Mouse (Mus musculus) heart, embryonic 16.5 days (tissue): Measurements from ENCODE around the gene Ttc39b. TPM values are rescaled to one million over a fixed set of nuclear protein-coding genes. Genes with fewer than 3 reads are reported as not detected.

ENCODE experiments used
- ATAC-seq: fragments of 200-750 bp; cut with Nextera tagmentation; replicated peaks from 2 replicates; pipeline ENCODE4 v1.8.0; 2017; ENCODE audit warnings: moderate number of reproducible peaks; ENCODE audit not compliant: insufficient read depth, low FRiP score; ENCODE audit errors: extremely low read depth
- H3K27ac ChIP-seq: fragments of 300-500 bp; sonication (generic); 2 replicates; pipeline ENCODE4 v1.5.1; 2014; ENCODE audit warnings: mild to moderate bottlenecking, low read length, control low read depth, moderate library complexity
- H3K27me3 ChIP-seq: fragments of 300-500 bp; sonication (generic); 2 replicates; pipeline ENCODE4 v1.6.1; 2014; ENCODE audit warnings: low read length, mixed read lengths; ENCODE audit not compliant: control insufficient read depth, insufficient read depth
- H3K36me3 ChIP-seq: fragments of 300-500 bp; sonication (generic); 2 replicates; pipeline ENCODE4 v1.6.1; 2014; ENCODE audit not compliant: control insufficient read depth, insufficient read depth
- H3K4me1 ChIP-seq: fragments of 300-500 bp; sonication (generic); 2 replicates; pipeline ENCODE4 v1.6.1; 2014; ENCODE audit warnings: low read length, mixed read lengths; ENCODE audit not compliant: control insufficient read depth, insufficient read depth
- H3K4me2 ChIP-seq: fragments of 300-500 bp; sonication (generic); 2 replicates; pipeline ENCODE4 v1.6.1; 2014; ENCODE audit warnings: low read depth, mild to moderate bottlenecking, control low read depth, low read length
- H3K4me3 ChIP-seq: fragments of 300-500 bp; sonication (generic); 2 replicates; pipeline ENCODE4 v1.5.1; 2014; ENCODE audit warnings: mild to moderate bottlenecking, control low read depth, low read length
- H3K9ac ChIP-seq: fragments of 300-500 bp; sonication (generic); 2 replicates; pipeline ENCODE4 v1.6.1; 2014; ENCODE audit warnings: low read length, control low read depth
- H3K9me3 ChIP-seq: fragments of 300-500 bp; sonication (generic); replicated peaks from 2 replicates; pipeline ENCODE4 v1.6.1; 2016; ENCODE audit warnings: low read length; ENCODE audit not compliant: control insufficient read depth
- WGBS: fragments of 180-500 bp; shearing (Covaris S2); extraction: QIAGEN DNeasy Blood & Tissue Kit; methylation state at CpG from one replicate; pipeline ENCODE4 v1.1.7; 2014; 5-methylcytosine and 5-hydroxymethylcytosine counted together
- polyA plus RNA-seq: library from polyadenylated mRNA; unstranded; fragments of >200 nt; fragmentation: Nextera tagmentation; extraction: Ambion mirVana; gene quantifications from 2 replicates; pipeline ENCODE4 v1.2.1, GENCODE M21; 2015

The Ttc39b gene
- polyA plus RNA-seq, 1 experiment from 2014 or later, result 2.2 TPM

DNA sequence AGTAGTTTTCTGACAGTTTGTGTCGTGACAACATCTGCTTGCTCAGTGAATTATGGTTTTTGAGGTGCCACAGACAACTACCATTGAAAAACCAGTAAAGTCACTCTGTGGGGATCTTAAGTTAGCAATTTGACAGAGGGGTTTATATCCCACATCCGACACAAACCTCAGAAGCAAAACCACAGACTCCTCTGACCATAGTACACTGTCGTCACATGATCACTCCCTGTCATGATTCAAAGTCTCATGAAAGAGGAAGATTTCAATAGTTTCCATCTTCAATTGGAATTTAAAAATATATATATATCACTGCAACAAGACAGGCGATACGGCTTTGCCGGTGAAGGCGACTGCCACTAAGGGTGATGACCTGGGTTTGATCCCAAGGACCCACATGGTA, 89.9 kb downstream of the Ttc39b start:
- H3K27me3 ChIP-seq, result no peaks in the 10 kb centered on the region
- 86% methylated on average over 7 of the region's 7 CpGs for WGBS
- no peak overlapping the region for H3K4me2 ChIP-seq
- ATAC-seq, result no peak; the same call in 1 of the 2 replicates
- no peak overlapping the region for H3K9ac ChIP-seq
- H3K9me3 ChIP-seq, result no peaks in the 10 kb centered on the region
- no peak overlapping the region for H3K4me3 ChIP-seq
- H3K4me1 ChIP-seq, result no peaks in the 10 kb centered on the region
- H3K27ac ChIP-seq, result no peak overlapping the region
- H3K36me3 ChIP-seq, result peaks cover 5% of the 10 kb centered on the region

DNA sequence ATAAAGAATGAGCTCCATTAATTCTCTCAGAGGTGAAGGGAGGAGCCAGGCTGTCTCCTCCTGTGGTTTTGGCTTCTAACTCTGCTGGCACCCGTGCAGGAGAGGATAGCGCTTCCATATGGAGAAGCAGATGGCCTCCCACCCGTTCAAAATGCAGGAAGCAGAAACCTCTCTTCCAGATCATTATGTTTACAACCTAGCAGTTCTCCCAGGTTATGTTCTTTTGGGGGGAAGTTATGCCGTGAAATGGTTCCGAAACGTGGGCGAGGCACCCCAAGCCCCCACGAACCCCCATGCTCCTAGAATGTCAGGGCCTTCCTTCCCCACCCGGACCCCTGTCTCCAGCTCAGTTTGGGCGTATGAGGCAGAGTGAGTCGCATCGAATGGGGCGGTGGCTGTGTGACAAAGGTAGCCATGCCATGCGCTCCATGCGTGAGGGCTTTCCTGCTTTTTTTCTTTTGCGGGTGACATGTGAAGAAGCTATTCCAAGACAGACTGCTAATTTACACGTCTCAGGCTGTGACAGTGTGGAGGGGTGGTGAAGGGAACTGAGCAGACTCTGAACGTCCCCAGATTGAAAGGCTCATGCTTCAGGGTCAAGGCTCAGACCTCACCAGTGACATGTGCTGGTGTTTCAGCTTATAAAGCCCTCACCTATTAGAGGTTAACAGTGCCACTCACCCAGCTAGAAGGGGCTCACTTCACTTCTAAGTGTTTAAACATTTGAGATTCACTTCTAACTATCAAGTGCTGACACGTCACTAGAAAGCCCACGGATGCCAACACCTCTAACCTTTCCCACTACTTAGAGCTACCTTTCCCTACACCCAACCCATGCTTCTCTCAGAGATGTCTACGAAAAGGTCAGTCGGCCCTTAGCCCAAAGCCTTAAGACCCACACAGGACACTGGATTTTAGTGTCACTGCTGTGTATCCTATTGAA, 90.6 kb downstream of the Ttc39b start:
- Histone ChIP-seq H3K27ac (no peak overlapping the region), H3K4me2 (no peak overlapping the region)
- ATAC-seq, result no peak

DNA sequence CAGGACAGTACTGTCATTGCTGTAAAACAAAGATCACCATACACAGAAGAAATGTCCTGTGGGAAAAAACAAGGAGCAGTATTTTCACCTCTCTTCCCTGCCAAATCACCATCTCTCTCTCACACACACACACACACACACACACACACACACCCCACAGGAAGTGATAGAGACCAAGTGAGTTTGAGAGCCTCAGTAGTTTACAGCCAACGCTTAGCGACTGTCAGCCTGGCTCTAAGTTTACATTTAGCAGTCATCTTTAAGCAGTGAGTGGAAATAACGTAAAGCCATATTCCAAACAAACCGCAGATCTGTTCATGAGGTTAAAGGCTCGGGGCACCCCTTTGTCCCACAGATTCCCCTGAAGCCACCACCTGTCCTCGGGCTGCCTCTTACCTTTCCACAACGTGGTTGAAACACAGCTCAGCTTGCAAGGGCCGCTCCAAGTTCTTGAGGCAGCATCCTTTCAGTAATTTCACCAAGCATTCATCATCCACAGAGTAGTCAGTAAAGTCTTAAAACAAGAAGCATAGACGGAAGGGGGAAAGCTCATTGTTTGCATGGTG, 91.7 kb downstream of the Ttc39b start:
- H3K9ac ChIP-seq, result no peak overlapping the region
- no peak overlapping the region for H3K27ac ChIP-seq
- H3K4me2 ChIP-seq, result no peak overlapping the region
- H3K4me1 ChIP-seq, result peaks cover 2% of the 10 kb centered on the region; the same call in 1 of the 2 replicates
- 84% methylated on average over 9 of the region's 9 CpGs for WGBS
- H3K4me3 ChIP-seq, result no peak overlapping the region
- H3K27me3 ChIP-seq, result no peaks in the 10 kb centered on the region
- no peak for ATAC-seq
- H3K36me3 ChIP-seq, result peaks cover 5% of the 10 kb centered on the region
- no peaks in the 10 kb centered on the region for H3K9me3 ChIP-seq

More for the DNA sequence above, 90.6 kb downstream of the Ttc39b start:
- Histone ChIP-seq H3K27me3 (no peaks in the 10 kb centered on the region), H3K4me1 (peaks cover 2% of the 10 kb centered on the region; the same call in 1 of the 2 replicates), H3K36me3 (peaks cover 5% of the 10 kb centered on the region), H3K9ac (no peak overlapping the region), H3K9me3 (no peaks in the 10 kb centered on the region), H3K4me3 (no peak overlapping the region)
- WGBS, result 66% methylated on average over 22 of the region's 22 CpGs

DNA sequence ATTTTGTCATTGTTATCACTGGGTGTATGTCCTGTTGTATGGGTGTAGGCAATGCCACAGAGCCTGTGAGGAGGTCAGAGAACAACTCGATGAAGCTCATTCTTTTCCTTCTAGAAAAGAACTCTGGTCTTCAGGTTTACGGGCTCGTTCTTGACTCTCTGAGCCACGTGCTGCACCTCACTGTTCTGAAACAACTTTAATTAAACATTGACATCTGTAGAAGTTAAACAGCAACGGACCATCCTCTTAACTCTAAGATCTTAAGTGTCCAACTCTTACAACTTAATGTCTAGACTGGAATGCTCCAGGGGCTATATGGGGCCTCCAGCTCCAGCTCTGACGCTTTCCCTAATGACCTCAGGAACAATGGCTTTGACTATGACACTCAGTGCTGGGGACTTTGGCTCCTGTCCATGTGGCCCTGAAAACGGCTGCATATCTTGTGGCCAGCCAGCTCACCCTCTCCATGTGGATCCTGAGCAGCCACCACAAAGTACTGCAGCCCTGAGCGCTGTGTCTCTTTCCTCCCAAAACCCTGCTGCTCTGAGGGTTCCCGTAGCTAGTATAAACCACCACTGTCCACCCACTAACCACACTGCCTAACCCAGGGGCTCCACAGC, 95.3 kb downstream of the Ttc39b start:
- ATAC-seq, result no peak
- 61% methylated on average over 9 of the region's 9 CpGs for WGBS

DNA sequence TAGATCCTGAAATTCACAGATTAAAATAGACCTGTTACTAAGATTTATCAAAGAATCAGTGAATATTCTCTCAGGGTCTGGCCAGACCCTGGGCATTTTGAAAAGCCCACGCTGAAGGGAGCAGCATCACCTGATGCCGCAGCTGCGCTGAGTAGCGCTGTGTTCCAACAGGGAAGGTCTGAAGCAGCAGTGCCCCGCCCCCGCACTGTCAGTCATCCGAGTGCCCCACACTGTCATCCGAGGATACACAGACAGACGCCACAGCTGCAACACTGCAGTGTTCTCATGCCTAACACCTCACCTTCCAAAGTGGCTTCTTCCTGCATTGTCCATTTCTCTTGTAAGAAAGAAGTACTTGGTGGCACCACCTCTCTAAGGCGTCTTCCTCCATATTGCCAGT, 96.0 kb downstream of the Ttc39b start:
- no peak for ATAC-seq
- H3K9ac ChIP-seq, result no peak overlapping the region
- H3K4me3 ChIP-seq, result no peak overlapping the region
- H3K27ac ChIP-seq, result no peak overlapping the region
- no peak overlapping the region for H3K4me2 ChIP-seq
- 67% methylated on average over 10 of the region's 10 CpGs for WGBS
- no peaks in the 10 kb centered on the region for H3K27me3 ChIP-seq
- peaks cover 2% of the 10 kb centered on the region; the same call in 1 of the 2 replicates for H3K4me1 ChIP-seq
- no peaks in the 10 kb centered on the region for H3K9me3 ChIP-seq
- H3K36me3 ChIP-seq, result no peaks in the 10 kb centered on the region

More for the DNA sequence above, 95.3 kb downstream of the Ttc39b start:
- Histone ChIP-seq H3K4me3 (no peak overlapping the region), H3K27ac (no peak overlapping the region), H3K4me1 (peaks cover 2% of the 10 kb centered on the region; the same call in 1 of the 2 replicates), H3K9me3 (no peaks in the 10 kb centered on the region), H3K27me3 (no peaks in the 10 kb centered on the region), H3K36me3 (no peaks in the 10 kb centered on the region), H3K9ac (no peak overlapping the region), H3K4me2 (no peak overlapping the region)

DNA sequence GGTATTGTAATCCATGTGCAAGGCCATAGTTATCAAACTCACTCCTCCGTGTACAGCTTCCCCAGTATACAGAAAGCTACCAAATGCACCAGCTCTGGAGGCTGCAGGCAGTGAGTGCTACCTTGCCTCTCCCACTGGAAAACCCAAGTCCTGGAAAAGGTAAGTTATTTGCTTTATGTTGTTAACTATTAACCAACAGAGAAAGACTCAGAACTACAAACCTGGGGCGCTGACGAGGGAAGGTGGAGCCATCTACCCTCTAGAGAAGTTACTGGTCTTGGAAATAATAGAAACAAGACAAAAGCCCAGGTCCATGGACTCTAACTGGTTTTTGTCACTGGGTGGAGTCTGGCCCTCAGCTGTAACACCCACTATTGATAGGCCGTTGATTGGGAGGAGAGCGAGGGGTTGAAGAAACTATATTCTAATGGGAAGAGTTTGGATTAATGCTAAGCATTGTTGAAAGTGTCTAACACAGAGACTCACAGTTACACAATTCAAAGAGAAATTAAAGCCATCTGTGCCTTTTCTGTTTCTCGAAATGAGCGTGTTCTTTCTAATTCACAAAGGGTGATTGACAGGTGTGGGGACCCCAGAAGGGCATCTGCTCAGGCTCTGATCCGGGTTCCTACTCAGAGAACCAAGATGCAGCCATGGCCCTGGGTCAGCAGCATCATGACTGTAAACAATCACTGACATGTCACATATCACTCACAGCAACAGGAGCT, 98.3 kb downstream of the Ttc39b start:
- no peaks in the 10 kb centered on the region for H3K9me3 ChIP-seq
- H3K4me2 ChIP-seq, result no peak overlapping the region
- no peaks in the 10 kb centered on the region for H3K27me3 ChIP-seq
- no peak overlapping the region for H3K27ac ChIP-seq
- peaks cover 2% of the 10 kb centered on the region; the same call in 1 of the 2 replicates for H3K4me1 ChIP-seq
- no peak for ATAC-seq
- H3K9ac ChIP-seq, result no peak overlapping the region
- whole genome bisulfite sequencing, result 85% methylated on average over 8 of the region's 8 CpGs
- H3K36me3 ChIP-seq, result no peaks in the 10 kb centered on the region
- no peak overlapping the region for H3K4me3 ChIP-seq

DNA sequence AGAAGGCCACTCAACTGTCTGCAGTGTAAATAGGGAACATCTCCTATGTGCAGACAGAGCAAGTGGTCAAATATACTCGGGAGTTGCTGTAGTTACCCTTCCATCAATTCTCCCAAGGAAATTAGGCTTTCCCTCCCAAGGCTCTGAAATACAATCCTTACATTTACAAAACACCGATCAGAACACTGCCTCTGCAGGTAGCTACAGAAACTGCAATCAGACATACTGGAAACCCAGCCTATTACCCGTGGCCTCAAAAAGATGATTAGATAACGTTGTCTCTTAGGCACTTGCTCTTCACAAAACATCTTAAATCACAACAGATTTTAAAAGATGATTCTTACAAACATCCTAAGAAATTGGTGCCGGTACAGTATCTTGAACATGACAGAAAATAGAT, 99.8 kb downstream of the Ttc39b start:
- H3K36me3 ChIP-seq, result no peaks in the 10 kb centered on the region
- H3K4me3 ChIP-seq, result no peak overlapping the region
- no peak overlapping the region for H3K9ac ChIP-seq
- peaks cover 2% of the 10 kb centered on the region; the same call in 1 of the 2 replicates for H3K4me1 ChIP-seq
- no peak for ATAC-seq
- no peaks in the 10 kb centered on the region for H3K27me3 ChIP-seq
- WGBS, result 41% methylated on average over 5 of the region's 5 CpGs
- H3K4me2 ChIP-seq, result no peak overlapping the region
- no peaks in the 10 kb centered on the region for H3K9me3 ChIP-seq
- no peak overlapping the region for H3K27ac ChIP-seq

DNA sequence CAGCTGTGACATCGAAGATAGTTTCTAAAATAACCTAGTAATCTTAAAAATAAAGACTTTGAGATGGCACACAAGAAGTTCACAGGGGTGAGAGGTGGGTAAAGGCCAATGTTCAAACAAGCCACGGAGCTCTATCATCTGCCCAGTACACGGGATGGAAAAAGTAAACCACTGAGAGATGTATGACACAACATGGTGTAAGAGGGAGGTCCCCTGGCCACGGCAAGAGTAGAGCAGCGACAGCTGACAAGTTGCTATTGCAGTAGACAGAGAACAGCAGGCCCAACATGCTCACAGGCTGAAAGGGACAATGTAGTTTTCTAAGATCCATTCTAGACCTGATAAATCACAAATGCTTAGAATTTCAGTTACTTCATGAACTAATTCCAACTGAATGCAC, 100.9 kb downstream of the Ttc39b start:
- Histone ChIP-seq H3K4me3 (no peak overlapping the region), H3K36me3 (no peaks in the 10 kb centered on the region), H3K27me3 (no peaks in the 10 kb centered on the region), H3K9ac (no peak overlapping the region), H3K27ac (no peak overlapping the region), H3K4me2 (no peak overlapping the region), H3K9me3 (no peaks in the 10 kb centered on the region), H3K4me1 (no peaks in the 10 kb centered on the region)
- ATAC-seq, result no peak
- WGBS, result 59% methylated on average over 5 of the region's 5 CpGs
